Mouse (Mus musculus) forelimb bud, embryonic 11.5 days (tissue): ENCODE measurements at regions not wholly inside any gene's neighbourhood (a gene's known extent, or its start where the extent isn't known, plus 50 kb on each side); places are given as distances from the start of the nearest gene placed in this dataset.
"Not testable (repeated sequence)": the region's sequence is repeated elsewhere in the genome, so short reads cannot be mapped to it uniquely, and the experiment has no call there.

ENCODE experiments used
- DNase-seq: peaks from one replicate; pipeline ENCODE4 v3.0.0-alpha.2; 2012; ENCODE audit warnings: low read depth, low spot score

DNA sequence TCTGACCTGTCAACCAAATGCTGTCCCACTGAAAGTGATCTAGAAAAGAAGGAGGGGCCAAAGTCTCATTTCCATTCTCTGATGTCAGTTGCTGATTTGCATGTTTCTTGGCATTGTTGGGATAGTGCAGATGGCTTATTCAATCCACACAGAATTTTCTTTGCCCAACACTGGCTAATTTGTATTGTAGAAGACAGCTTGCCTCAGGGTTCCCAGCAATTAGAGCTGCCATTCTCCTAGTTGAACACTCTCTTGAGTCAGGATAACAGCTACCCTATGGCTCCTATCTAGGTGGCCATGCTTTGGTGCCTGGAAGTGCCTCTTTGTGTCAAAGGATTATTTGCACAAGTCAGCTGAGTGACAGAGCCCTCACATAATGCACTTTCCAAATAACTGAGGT lies 569.0 kb downstream of the Lrriq3 start:
- DNase-seq, result no peak

DNA sequence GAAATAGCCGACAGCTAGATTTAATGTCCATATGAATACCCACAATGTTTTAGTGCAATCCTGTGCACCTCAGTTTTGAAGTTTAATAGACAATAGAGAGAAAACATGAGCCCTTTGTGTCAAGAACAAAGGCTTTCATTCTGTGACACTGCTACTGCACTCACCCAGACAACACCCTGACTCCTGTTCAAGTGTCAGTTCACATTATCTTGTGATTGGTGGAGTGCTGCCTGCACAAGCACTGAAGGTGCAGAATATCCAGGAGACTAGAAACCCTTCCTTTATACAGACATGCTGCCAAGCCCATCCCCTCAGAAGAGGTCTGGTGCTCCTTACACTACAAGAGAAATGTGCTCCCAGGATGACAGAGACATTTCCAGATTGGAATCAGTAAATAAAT lies 579.3 kb downstream of the Lrriq3 start:
- no peak for DNase-seq

DNA sequence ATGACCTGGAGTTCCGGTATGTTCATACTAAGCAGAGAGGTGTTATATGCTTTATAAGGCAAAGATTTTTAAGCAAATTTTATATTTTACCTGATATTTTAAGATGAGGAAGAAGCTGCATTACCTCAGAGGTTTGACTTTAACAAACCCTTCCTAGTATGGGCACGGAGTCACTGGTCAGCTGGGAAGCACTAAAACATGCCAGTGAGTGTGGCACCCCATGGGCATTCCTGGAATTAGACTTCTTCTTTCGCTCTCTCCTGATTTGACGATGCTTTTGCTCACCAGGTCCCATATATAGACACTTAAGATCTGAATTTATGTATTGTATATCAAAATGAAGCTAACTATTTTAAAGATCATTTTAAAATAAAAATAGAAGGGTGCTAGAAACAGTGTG lies 587.0 kb downstream of the Lrriq3 start:
- DNase-seq, result no peak

DNA sequence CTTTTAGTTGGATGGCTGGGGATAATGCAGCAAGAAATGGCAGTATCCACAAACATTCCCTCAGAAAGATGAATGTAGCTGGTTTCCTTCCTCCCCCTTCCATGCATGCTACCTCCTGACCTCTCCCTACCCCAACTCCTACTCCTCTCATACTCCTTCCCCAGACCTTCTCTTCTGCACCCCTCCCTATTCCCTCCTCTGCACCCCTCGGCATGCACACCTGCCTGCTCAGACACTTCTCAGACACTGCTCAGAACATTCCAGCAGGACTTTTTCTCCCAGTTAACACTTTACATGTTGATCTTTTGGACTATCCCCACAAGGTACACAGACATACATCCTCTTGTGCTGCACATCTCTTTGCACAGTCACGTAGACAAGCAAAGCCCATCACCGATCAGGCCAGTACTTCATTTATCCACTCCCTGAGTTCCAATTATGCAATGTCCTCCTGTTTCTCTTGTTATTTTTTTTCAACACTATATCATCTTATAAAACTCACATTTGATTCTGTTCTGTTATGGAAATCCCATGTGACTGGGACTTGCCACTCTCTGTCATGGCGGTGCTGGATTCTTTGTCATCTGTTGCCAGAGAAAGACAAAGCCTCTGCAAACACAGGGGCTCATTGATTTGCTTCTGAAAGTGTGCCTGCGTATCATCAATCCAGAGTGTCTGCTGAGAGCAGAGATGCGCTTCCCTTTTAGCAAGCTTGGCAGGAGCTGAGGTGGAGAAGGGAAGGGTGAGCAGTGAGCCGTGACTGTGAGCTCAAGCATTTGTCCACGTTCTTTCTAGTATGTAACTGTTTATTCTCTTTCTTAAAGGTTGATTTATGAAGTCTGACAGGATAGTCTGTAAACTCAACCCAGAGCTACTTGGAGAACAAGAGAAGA lies 589.9 kb downstream of the Lrriq3 start:
- DNase-seq, result no peak

DNA sequence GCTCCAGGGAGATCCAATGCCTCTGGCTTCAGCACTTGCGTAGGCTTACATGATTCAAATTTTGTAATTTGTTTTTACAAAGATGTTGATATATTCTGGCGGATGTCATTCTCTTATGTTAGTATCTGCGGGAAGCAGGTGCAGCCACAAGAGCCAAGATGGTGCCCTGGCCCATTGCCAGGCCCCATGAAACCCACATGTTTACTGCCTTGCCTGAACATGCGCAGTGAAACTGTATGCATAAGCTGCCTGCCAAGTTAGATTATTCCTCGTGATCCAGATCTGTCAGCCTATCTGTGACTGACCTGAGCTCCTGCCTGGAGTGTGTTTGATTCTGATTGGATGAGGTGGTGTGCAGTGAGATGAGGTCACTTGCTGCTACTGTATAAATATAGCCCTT lies 595.1 kb downstream of the Lrriq3 start:
- no peak for DNase-seq

DNA sequence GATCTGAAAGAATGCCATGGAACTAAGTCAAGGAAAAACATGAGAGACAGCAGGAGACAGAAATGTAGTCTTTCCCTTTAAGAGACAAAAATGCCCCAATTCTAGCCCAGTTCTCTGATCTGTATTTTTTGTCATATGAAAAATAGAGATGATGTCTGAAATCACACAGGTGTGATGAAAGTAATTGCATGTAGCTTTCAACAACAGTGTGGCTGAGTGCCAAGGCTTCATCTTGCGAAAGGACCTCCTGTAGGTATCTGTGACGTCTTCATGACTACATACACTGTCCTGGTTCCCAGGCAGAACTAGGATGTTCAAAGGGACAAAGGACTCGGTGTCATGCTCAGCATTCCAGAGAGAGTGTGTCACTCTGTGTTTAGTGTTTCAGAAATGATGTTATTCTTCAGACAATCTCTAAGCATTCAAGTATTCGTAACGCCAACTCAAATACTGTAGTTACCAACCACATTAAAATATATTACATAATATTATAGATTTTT lies 629.8 kb downstream of the Lrriq3 start:
- no peak for DNase-seq

DNA sequence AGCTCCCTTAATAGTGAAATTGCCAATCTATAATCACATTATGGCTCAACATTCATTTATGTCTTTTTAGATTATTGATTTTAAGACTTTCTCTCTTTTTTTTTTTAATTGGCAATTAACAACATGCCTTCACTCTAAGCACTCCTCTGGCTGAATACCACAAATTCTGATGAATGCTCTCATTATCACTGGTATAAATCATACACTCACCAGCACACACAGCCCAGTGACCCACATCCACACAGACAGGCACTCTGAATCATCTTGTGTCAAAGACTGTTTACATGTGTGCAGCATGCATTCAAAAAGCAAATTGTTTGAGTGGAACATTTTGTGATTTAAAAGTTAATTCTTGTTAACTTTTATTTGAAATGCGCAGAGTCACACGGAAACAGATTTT lies 649.2 kb downstream of the Lrriq3 start:
- DNase-seq, result no peak

DNA sequence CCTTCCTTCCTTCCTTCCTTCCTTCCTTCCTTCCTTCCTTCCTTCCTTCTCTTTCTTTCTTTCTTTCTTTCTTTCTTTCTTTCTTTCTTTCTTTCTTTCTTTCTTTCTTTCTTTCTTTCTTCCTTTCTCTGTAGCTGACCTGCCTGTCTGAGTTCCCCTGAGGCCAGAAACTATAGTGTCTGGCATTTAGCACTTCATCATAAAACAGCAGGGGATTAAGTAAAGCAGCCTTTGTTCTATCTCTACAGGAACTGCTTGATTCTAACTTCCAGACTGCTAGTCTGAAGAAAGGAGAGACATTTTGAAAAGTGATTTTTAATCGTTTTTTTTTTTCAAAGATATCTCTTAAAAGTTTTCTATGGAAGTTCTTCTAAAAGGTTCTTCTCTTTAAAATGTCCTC lies 653.4 kb downstream of the Lrriq3 start:
- DNase-seq, result peak; percentile 3

DNA sequence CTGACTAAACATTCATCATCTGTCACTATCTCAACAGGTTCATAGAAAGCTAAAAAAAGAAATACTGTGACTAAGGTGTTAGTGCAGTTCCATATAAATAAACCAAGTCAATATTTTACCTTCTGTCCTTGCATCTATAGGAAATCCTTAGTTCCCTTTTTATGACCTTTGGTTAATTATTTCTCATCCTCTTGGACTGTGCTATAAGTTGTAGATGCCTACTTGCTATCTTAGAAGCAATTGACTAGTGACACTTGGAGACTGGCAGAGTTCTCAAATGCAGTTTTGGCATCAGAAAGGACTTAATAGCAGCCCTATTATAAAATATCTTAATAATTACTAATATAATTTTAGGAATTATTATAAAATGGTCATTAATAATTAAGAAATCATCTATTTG lies 654.3 kb downstream of the Lrriq3 start:
- DNase-seq, result no peak

DNA sequence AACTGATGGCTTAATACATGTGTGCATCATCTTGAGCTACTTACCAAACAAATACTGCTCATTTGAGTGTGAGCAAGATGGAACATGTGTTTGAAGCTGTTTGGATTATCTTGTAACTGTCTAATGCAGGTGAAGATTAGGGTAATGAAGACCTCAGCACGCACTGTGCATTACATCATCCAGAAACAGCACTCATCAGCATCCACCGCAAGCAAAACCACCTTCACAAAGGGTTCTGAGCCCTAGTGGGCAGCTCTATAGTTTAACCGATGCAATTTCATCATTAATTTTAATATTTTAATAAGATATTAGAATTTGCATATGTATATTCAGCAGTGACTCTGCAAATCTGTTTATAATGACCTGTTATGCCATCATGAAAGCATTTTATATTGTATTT lies 664.1 kb downstream of the Lrriq3 start:
- no peak for DNase-seq

DNA sequence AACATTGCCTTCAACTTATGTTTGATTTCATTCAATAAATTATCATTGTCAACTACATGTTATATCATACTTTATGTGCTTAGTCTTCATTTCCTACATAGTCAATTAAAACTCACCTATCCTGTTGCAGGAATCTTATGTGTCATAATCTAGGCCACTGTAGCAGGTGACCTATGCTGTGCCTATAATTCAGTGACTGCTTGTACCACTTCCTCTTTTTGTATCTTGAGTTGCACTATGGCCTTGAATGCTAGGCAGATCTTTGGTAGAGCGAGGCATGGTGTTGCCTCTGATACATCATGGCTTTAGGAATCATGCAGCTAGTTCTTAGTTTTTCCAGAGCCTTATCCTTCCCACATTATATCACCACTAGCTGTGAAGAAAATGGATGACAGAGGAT lies 682.8 kb downstream of the Lrriq3 start:
- DNase-seq, result no peak

DNA sequence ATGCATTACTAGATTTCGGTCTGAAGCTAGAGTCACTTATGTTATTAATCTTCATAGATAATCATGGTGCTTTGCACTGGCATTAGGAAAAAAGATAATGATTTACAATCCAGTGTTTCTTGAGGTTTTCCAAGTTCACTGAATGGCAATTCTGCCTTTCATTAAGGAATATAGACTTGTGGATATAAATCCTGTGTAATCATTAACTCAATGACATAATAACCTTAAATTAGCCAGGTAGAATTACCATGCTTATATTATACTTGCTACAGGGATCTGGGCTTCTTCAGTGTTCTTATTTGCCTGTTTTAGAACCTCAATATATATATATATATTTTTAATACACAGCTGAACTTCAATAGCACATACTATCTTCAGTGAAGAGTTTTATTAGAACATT lies 683.8 kb downstream of the Lrriq3 start:
- DNase-seq, result no peak

DNA sequence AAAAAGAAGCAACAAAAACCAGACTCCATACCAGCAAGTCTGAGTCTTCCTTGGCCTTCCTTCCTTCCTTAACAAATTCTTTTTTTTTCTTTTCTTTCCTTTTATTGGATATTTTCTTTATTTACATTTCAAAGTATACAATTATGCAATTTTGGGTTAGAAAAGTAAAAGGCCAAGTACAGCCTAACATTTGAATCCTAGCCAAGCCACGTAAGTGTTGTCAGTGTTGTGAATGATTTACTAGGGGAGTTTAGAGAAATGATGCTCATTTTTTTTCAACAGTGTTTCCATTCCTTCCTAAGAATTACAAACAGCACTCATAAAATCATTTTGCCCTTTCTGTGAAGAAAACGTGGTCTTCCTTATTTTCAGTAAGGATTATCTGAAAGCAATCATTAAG lies 722.5 kb downstream of the Lrriq3 start:
- no peak for DNase-seq

DNA sequence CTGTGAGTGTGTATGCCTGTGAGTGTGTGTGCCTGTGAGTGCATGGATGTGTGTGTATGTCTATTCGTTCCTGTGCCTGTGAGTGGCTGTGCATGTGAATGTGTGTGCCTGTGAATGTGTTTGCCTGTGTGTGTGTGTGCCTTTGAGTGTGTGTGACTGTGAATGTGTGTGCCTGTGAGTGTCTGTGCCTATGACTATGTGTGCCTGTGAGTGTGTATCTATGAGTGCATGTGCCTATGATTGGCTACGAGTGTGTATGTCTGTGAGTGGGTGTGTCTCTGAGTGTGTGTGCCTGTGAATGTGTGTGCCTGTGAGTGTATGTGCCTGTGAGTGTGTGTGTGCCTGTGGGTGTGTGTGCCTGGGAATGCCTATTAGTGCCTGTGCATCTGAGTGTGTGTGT lies 731.6 kb downstream of the Lrriq3 start:
- no peak for DNase-seq

DNA sequence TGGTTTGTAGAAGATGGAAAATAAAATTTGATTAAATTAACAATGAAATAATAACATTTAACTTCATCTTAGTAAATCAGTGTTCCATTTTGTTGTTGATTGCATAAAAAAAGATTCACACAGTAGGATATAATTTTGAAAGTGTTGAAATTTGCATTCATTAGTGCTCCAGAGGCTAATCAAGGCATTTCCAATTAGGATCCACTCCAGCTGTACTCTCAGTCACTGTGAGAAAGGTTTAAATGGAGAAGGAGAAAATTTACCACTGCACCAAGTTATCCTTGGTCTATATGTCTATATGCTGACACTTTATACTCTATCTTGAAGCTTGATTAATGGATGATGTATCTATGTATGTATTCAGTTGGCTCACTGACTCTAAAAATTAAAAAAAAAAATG lies 695.3 kb upstream of the Negr1 start:
- no peak for DNase-seq

DNA sequence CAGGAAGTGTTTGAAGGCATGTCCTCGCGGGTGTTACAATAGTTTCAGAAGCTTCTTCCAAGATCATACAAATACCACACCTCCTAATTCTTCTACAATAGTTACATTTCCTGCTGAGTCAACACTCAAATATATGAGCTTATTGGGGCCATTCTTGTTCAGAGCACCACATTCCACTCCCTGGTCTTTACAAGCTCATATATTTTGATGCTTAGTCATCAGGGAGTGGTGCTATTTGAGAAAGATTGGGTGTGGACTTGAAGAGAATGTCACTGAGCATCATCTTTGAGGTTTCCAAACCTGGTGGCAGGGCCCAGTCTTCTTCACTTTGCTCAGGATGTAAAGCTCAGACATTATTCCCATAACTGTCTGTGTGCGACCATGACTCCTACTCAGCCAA lies 685.9 kb upstream of the Negr1 start:
- DNase-seq, result no peak

DNA sequence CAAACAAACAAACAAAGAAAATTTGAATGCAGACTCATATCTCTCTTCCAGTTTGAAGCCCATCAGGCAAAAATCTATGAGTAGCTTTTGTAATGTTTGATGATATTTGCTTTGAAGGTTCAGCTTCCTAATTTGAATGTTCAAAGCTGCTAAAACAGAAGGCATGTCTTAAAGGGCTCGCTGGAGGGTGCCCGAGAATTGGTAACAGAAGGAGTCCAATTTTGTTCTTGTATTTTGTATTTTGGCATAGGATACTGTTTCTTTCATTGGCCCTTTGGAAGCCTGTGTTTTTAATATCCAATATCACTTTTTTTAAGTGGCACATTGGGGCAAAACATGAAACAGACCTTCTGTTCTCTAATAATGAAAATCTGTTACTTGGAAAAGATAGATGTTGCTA lies 683.2 kb upstream of the Negr1 start:
- no peak for DNase-seq

DNA sequence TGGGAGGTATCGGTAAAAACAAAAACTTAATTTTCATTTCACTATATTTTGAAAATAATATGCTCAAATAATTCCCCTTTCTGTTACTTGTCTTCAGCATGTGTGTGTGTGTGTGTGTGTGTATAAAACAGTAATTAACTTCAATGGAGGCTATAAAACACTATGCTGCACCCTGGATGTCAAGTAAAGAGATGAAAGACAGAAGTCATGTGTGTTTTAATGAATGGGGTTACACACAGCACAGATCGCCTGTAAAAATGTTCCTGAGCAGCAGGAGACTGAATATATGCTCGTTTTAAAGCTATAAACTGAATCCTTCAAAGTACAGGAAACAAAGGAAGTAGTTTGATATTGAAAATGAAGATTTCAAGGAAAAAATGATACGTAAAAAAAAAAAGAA lies 680.9 kb upstream of the Negr1 start:
- peak; percentile 52 for DNase-seq

DNA sequence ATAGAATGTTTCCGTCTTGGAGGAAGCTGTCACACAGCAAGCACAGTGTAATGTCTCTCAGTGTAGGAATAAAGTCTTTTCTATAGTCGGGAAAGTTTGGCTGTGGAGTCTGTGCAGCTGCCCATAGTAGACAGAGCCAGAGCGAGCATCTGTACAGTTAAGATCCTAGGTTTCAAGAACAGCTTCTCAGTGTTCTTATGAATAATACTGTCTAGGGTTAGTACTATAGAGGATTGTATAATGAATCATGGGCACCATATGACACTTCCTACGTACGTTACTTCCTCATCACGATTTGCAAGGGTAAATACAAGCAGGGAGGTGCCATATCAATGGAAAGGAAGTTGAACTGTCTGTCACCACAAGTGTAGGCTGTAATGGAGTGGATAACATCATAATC lies 645.6 kb upstream of the Negr1 start:
- no peak for DNase-seq

DNA sequence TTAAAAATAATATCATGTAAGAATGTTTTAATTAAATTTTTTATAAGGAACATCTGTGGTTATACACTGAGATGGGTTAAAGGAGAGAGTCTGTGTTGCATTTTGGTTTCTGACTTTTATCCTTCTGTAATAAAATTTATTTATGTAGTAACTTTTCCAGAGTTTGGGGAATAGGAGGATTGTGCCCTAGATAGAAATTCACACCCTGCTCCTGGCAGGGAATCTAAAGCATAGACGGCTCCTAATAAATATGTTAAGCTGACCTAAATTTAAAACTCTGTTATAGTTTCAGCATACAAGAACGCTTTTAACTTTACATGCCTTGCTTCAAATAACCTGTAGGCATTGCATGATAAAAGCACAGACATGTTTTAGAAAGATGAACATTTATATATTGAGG lies 618.7 kb upstream of the Negr1 start:
- no peak for DNase-seq

DNA sequence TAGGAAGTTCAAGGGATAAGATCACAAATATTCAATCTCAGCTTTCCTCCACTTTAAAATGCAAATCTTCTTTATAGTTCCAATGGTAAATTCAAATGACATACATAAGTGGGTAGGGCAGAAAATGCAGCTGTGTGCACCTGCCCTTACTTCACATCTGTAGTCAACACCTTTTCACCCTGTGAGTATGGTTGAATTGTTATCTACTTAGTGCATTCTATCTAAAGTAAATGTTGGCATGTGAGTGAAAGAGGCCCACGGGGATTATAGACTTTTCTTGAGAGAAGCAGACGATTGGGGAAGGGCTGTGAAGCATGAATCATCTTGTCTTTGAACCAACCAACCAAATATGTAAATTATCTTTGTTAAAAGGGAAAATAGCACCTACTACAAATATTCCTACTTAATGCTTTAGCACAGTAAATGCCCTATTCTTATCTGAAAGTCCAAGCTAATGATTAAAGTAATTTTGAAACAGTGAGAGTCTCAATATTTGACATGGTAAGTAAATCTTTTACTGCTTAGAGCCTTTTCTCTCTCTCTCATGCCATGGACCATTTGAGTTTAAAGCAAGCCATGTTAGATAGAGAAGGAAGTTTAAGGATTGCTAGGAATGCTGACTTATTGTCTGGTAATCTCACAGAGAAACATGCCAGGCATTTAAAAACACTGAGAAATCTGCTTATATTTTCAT lies 617.4 kb upstream of the Negr1 start:
- DNase-seq, result no peak

DNA sequence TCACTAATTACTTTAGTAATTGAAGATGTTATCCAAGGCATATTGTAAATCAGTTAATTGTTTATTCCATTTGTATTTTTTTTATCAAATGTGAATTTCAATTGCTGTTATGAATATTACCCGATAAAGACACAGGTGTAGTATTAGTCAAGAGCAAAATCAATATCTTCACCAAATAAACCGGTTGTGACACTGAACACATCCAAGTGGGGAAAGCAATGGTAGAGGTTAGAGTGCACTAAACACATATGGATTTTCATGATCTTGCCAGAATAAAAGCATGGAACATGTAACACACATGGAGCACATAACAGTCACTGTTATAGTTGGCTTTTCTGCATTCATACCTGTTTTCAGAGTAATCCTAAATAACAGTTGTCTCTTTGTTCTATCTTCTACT lies 616.4 kb upstream of the Negr1 start:
- DNase-seq, result no peak

DNA sequence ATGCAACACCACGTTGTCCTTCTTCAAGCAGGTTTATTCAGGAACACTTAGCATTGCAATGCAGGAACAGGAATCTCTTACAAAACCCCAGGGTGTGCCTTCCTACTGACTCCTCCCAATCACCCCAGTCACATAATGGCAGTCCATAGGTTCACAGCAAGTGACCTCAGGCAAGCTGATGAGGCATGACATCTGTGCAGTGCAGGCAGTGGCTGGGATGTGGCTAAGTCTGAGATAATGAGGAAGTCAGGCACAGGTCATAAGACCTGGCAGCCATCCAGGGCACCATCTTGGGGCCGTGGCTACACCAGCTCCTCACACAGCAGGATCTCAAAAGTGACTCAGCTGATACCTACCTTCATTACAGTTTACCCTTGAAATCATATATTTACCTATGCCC lies 599.1 kb upstream of the Negr1 start:
- DNase-seq, result not testable (repeated sequence)
